Comparison of ENCODE assay signal across 8 mouse cellular contexts in genomic region chr10:34297299-34297979, GRCm38 (mm10). TPM values are rescaled to one million over a fixed set of nuclear protein-coding genes. Genes with fewer than 3 reads are reported as not detected.
DNase-seq lines count a peak whose midpoint lies in the region; ATAC-seq and TF ChIP-seq lines count a peak whose summit lies in the region.

TSS of gene Tspyl4 (plus strand) at chr10:34297442.

- peak within 1 kb of the TSS; percentile 67 for H3K4me3 ChIP-seq in hindbrain, embryonic 12.5 days
- peak within 1 kb of the TSS; percentile 58 for H3K4me3 ChIP-seq in lung, postnatal 0 days (ENCODE audit: low read depth, low read length)

- DNase-seq in R1 (ENCODE audit: low read depth, low spot score), result peak; percentile 96
- peak; percentile 95 to 97 for DNase-seq in cerebellum, postnatal 14 days
- peak; percentile 91 to 94 for DNase-seq in frontal cortex, postnatal 10 days (ENCODE audit: low spot score in 2 of 2)
- peak; percentile 93 to 94 for DNase-seq in layer of hippocampus, postnatal 10 days (ENCODE audit: low spot score in 2 of 2)
- peak; percentile 98 for DNase-seq in lung, postnatal 0 days (ENCODE audit: low spot score)
- peak; percentile 71 for DNase-seq in ovary, postnatal 10 days (ENCODE audit: low spot score)
- DNase-seq in thymus, postnatal 0 days (ENCODE audit: low spot score), result peak; percentile 98

- no peak for TF ChIP-seq CTCF in lung, postnatal 0 days (IDR thresholded peaks at IDR 0.05)

- TF ChIP-seq EP300 in lung, postnatal 0 days (IDR thresholded peaks at IDR 0.05), result no peak

- H3K4me1 ChIP-seq in hindbrain, embryonic 12.5 days, result peaks cover 35% of the 10 kb centered on the region
- peaks cover 6% of the 10 kb centered on the region; the same call in 1 of the 2 replicates for H3K4me1 ChIP-seq in lung, postnatal 0 days (ENCODE audit: insufficient read depth, low read depth, low read length)

- H3K36me3 ChIP-seq in hindbrain, embryonic 12.5 days, result 0 out of 2 replicates have a peak, but pooled peaks cover under 1% of the 10 kb centered on the region
- no peaks in the 10 kb centered on the region for H3K36me3 ChIP-seq in lung, postnatal 0 days (ENCODE audit: insufficient read depth, low read length)

- no peaks in the 10 kb centered on the region for H3K9me3 ChIP-seq in hindbrain, embryonic 12.5 days (replicated peaks)
- H3K9me3 ChIP-seq in lung, postnatal 0 days (ENCODE audit: low read length), result no peaks in the 10 kb centered on the region

- no peaks in the 10 kb centered on the region for H3K27me3 ChIP-seq in hindbrain, embryonic 12.5 days
- H3K27me3 ChIP-seq in lung, postnatal 0 days (replicated peaks; ENCODE audit: insufficient read depth, low read length), result no peaks in the 10 kb centered on the region

- ATAC-seq in hindbrain, embryonic 12.5 days (ENCODE audit: low FRiP score), result peak; percentile 98
- ATAC-seq in lung, postnatal 0 days, result peak; percentile 97

- under 1% methylated on average over 38 of the region's 38 CpGs for WGBS in hindbrain, embryonic 12.5 days
- under 1% methylated on average over 38 of the region's 38 CpGs for WGBS in lung, postnatal 0 days

- peak within 1 kb of the TSS; percentile 87 for H3K9ac ChIP-seq in hindbrain, embryonic 12.5 days
- H3K9ac ChIP-seq in lung, postnatal 0 days (replicated peaks; ENCODE audit: low read depth), result peak within 1 kb of the TSS; percentile 39

- peak within 1 kb of the TSS; percentile 95 for H3K27ac ChIP-seq in hindbrain, embryonic 12.5 days
- peak within 1 kb of the TSS; percentile 10; the same call in 1 of the 2 replicates for H3K27ac ChIP-seq in lung, postnatal 0 days (ENCODE audit: low read length)

- peak within 1 kb of the TSS; percentile 74 for H3K4me2 ChIP-seq in hindbrain, embryonic 12.5 days (replicated peaks)
- H3K4me2 ChIP-seq in lung, postnatal 0 days (replicated peaks; ENCODE audit: low read depth, low read length), result peak within 1 kb of the TSS; percentile 94

RNA-seq across cellular contexts. Expression of gene Tspyl4, which starts in this region (rescaled TPM):
- 134 and 153 TPM in 2 replicates for polyA plus RNA-seq in hindbrain, embryonic 12.5 days (2016; fragmentation: Nextera tagmentation; extraction: Ambion mirVana)
- total RNA-seq in layer of hippocampus, postnatal 10 days (2021), result 100 to 1,000 TPM; 301 to 317 TPM
- 7.7 and 9.7 TPM in 2 replicates for polyA plus RNA-seq in lung, postnatal 0 days (2015; fragmentation: Nextera tagmentation; extraction: Ambion mirVana)
- 31.0 and 32.9 TPM in 2 replicates for polyA plus RNA-seq in thymus, postnatal 0 days (2015; fragmentation: Nextera tagmentation; extraction: Ambion mirVana)

Comparison
In these comparisons a context has a peak if more than half of its experiments do, and no peak if none do; other contexts are left out.
1. Peak in every context shown above with its lines: DNase-seq, ATAC-seq, H3K4me3 ChIP-seq and H3K27ac ChIP-seq.